Mouse (Mus musculus) embryo, embryonic 10 days (tissue): ENCODE data around the gene Ston1.

ENCODE experiments used
- DNase-seq: peaks from one replicate; pipeline ENCODE4 v3.0.0-alpha.2; 2015; ENCODE audit warnings: low spot score

Ston1 gene

GRCm38 (mm10) chr17:88675310-88676309, 78.1 kb downstream of the Ston1 start:
- no peak for DNase-seq

GRCm38 (mm10) chr17:88688226-88688625, 90.7 kb downstream of the Ston1 start:
- DNase-seq = no peak

GRCm38 (mm10) chr17:88696656-88697333, 99.3 kb downstream of the Ston1 start:
- DNase-seq = no peak

- no peak for DNase-seq
Measured at GRCm38 (mm10) chr17:88700901-88701300, 103.4 kb downstream of the Ston1 start.

- DNase-seq = no peak
Measured at GRCm38 (mm10) chr17:88702345-88702744, 104.9 kb downstream of the Ston1 start.

GRCm38 (mm10) chr17:88703112-88703511, 105.6 kb downstream of the Ston1 start:
- no peak for DNase-seq

- DNase-seq = peak; percentile 15
Measured at GRCm38 (mm10) chr17:88706231-88706649, 108.8 kb downstream of the Ston1 start.
